Mouse (Mus musculus): ENCODE measurements at regions not wholly inside any gene's neighbourhood (a gene's known extent, or its start where the extent isn't known, plus 50 kb on each side); places are given as distances from the start of the nearest gene placed in this dataset.
"Not testable (repeated sequence)": the region's sequence is repeated elsewhere in the genome, so short reads cannot be mapped to it uniquely, and the experiment has no call there.

DNA sequence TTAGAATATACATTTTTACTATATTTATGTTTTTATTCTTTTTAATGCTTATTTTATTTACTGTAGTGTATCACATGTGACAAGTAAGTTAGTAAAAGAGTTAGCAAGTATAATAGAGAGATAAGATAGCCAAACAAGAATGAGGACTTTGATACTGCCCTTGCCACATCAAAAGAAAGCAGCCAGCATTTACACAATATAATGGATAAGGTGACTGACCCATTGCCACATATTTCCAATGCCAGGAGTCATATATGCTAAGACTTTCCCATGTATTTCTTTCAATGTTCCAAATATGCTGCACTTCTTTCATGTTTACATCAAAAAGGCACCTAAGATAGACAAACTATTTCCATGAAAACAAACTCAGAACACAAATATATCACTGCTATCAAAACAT, 1162.3 kb downstream of the Ankrd7 start:
- no peaks in the 10 kb centered on the region for H3K36me3 ChIP-seq (ENCODE audit: control insufficient read depth, insufficient read depth, low read length)
- H3K27ac ChIP-seq (replicated peaks; ENCODE audit: low read depth, low read length) = no peak overlapping the region
- H3K4me1 ChIP-seq (ENCODE audit: control insufficient read depth, insufficient read depth, low read length) = no peaks in the 10 kb centered on the region
- no peak overlapping the region for H3K9ac ChIP-seq (replicated peaks; ENCODE audit: low read length)
- H3K9me3 ChIP-seq (ENCODE audit: control insufficient read depth, low read length) = no peaks in the 10 kb centered on the region
- no peak overlapping the region for H3K4me3 ChIP-seq (replicated peaks; ENCODE audit: low read depth, low read length)
- no peaks in the 10 kb centered on the region for H3K27me3 ChIP-seq (ENCODE audit: control insufficient read depth, insufficient read depth, low read length)
- no peak overlapping the region for H3K4me2 ChIP-seq (ENCODE audit: low read length)
- no peak for DNase-seq
- ATAC-seq (ENCODE audit: low FRiP score, low TSS enrichment) = no peak

DNA sequence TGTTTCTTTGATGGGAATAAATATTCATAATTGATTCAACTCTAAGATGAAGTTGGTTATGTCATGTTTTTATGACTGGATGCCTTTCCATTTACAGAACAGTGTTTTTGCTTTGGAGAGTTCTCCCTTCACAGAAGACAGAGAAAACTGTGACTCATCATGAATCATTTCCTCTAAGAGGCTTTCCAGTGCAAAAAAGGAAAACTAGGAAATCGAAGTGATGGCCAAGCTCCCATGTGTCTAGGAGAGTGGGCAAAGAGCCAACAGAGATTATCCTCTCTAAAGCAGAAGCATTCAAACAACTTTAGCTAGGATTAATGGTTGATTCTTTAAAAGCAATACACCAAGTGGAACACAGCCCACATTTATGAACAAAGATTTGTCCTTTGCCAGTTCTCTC, 1171.7 kb downstream of the Ankrd7 start:
- no peak overlapping the region for H3K4me2 ChIP-seq (ENCODE audit: low read length)
- ATAC-seq (ENCODE audit: low FRiP score, low TSS enrichment) = no peak
- H3K36me3 ChIP-seq (ENCODE audit: control insufficient read depth, insufficient read depth, low read length) = no peaks in the 10 kb centered on the region
- H3K27me3 ChIP-seq (ENCODE audit: control insufficient read depth, insufficient read depth, low read length) = no peaks in the 10 kb centered on the region
- H3K9me3 ChIP-seq (ENCODE audit: control insufficient read depth, low read length) = no peaks in the 10 kb centered on the region
- H3K9ac ChIP-seq (replicated peaks; ENCODE audit: low read length) = no peak overlapping the region
- no peak overlapping the region for H3K27ac ChIP-seq (replicated peaks; ENCODE audit: low read depth, low read length)
- 58% methylated on average over 1 of the region's 1 CpGs for WGBS
- peak; percentile 61 for DNase-seq
- no peak overlapping the region for H3K4me3 ChIP-seq (replicated peaks; ENCODE audit: low read depth, low read length)
- H3K4me1 ChIP-seq (ENCODE audit: control insufficient read depth, insufficient read depth, low read length) = no peaks in the 10 kb centered on the region

DNA sequence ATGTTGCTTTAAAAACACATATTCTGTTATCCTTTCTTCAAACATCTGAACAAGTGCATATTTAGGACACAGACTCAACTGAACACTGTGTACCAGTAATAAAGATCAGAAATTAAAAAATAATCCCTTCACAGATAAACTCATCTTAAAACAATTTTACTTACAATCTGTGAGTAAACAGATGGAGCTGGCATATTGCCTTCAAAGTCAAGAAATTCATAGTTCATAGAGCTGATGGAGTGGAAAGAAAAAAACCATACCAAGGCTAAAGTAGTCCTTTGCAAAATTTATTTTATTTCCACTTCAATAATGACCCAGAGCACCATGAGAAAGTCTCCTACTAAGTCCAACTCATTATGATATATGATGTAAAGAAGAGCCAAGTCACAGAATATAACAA, 1136.6 kb upstream of the Kcnd2 start:
- Histone ChIP-seq H3K9ac (replicated peaks; ENCODE audit: low read length) (no peak overlapping the region), H3K9me3 (ENCODE audit: control insufficient read depth, low read length) (no peaks in the 10 kb centered on the region), H3K27ac (replicated peaks; ENCODE audit: low read depth, low read length) (no peak overlapping the region), H3K27me3 (ENCODE audit: control insufficient read depth, insufficient read depth, low read length) (no peaks in the 10 kb centered on the region), H3K36me3 (ENCODE audit: control insufficient read depth, insufficient read depth, low read length) (no peaks in the 10 kb centered on the region), H3K4me3 (replicated peaks; ENCODE audit: low read depth, low read length) (no peak overlapping the region), H3K4me1 (ENCODE audit: control insufficient read depth, insufficient read depth, low read length) (no peaks in the 10 kb centered on the region), H3K4me2 (ENCODE audit: low read length) (no peak overlapping the region)
- DNase-seq (no peak), ATAC-seq (ENCODE audit: low FRiP score, low TSS enrichment) (no peak)

DNA sequence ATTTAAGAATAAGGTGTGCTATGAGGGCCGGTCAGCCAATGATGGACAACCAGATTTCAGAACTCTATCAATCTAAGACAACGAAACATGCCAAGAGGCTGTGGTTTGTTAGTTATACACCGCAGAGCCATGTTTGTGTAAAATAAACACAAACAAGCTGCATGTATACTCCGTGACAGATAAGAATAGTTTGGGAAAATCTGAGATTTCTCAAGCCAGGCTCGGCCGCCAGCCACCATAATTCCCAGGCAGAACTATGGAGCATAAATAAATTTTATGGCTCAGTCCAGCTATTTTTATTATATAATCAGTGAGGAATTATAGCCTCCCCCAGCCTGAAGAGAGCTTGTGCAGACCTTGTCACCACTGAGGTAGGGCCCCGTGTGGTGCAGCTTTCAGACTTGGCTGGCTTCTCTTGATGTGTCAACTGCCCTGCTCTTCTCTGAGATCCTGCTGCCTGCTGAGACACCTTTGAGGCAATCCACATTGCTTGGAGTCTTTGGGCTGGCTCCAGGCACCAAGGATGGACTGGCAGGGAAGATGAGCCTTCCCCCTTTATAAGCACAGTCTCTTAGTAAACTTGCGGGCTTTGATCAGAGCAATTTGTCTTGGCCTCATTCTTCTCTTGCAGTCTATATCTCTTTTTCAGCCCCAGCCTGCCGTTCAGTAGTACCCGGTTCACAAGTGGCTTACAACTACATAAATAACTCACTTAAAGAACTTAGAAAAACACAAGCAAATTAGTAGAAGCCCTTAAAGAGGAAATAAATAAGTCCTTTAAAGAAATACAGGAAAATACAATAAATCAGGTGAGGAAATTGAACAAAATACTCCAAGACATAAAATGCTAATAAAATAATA, 1123.0 kb upstream of the Kcnd2 start:
- 83% methylated on average over 10 of the region's 10 CpGs for WGBS
- DNase-seq = no peak
- H3K27me3 ChIP-seq (ENCODE audit: control insufficient read depth, insufficient read depth, low read length) = no peaks in the 10 kb centered on the region
- no peak overlapping the region for H3K27ac ChIP-seq (replicated peaks; ENCODE audit: low read depth, low read length)
- H3K4me3 ChIP-seq (replicated peaks; ENCODE audit: low read depth, low read length) = no peak overlapping the region
- no peaks in the 10 kb centered on the region for H3K36me3 ChIP-seq (ENCODE audit: control insufficient read depth, insufficient read depth, low read length)
- no peak overlapping the region for H3K9ac ChIP-seq (replicated peaks; ENCODE audit: low read length)
- no peak overlapping the region for H3K4me2 ChIP-seq (ENCODE audit: low read length)
- no peaks in the 10 kb centered on the region for H3K9me3 ChIP-seq (ENCODE audit: control insufficient read depth, low read length)
- no peaks in the 10 kb centered on the region for H3K4me1 ChIP-seq (ENCODE audit: control insufficient read depth, insufficient read depth, low read length)
- ATAC-seq (ENCODE audit: low FRiP score, low TSS enrichment) = no peak

DNA sequence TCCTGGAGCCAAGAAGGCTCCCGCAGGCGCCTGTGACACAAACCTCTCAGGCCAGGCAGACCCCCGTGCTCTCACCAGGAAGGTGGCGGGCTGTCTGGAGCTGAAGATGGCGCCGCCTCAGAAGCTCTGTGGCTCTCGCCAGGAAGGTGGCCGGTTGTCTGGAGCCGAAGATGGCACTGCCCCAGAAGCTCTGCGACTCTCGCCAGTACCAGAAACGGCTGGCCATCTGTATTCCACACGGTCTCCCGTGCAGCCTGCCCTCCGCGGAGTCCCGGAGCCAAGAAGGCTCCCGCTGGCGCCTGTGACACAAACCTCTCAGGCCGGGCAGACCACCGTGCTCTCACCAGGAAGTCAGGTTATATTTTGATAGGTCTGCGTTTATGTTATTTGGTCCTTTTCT, 1081.3 kb upstream of the Kcnd2 start:
- H3K9ac ChIP-seq (replicated peaks; ENCODE audit: low read length); H3K36me3 ChIP-seq (ENCODE audit: control insufficient read depth, insufficient read depth, low read length); H3K9me3 ChIP-seq (ENCODE audit: control insufficient read depth, low read length); DNase-seq; H3K4me3 ChIP-seq (replicated peaks; ENCODE audit: low read depth, low read length); H3K4me2 ChIP-seq (ENCODE audit: low read length); H3K4me1 ChIP-seq (ENCODE audit: control insufficient read depth, insufficient read depth, low read length); ATAC-seq (ENCODE audit: low FRiP score, low TSS enrichment); H3K27me3 ChIP-seq (ENCODE audit: control insufficient read depth, insufficient read depth, low read length); H3K27ac ChIP-seq (replicated peaks; ENCODE audit: low read depth, low read length): not testable (repeated sequence)
- 95% methylated on average over 22 of the region's 22 CpGs for WGBS

DNA sequence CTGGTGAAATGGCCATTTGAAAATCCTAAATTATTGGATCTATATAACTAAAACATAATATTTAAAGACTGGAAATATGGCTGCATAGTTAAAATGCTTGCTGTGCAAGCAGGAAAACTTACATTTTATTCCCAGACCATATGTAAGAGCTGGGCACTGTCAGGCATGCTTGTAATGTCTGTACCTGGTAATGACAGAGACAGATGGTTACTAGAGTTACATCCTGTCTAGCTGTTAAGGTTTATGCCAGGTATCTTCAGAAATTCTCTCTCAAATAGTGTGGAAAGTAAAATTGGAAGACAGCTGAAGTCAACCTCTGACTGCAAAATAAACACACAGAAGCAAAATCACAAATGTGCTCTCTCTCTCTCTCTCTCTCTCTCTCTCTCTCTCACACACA, 1077.8 kb upstream of the Kcnd2 start:
- Histone ChIP-seq H3K4me1 (ENCODE audit: control insufficient read depth, insufficient read depth, low read length) (no peaks in the 10 kb centered on the region), H3K9me3 (ENCODE audit: control insufficient read depth, low read length) (no peaks in the 10 kb centered on the region), H3K4me2 (ENCODE audit: low read length) (no peak overlapping the region), H3K4me3 (replicated peaks; ENCODE audit: low read depth, low read length) (no peak overlapping the region), H3K27me3 (ENCODE audit: control insufficient read depth, insufficient read depth, low read length) (no peaks in the 10 kb centered on the region), H3K36me3 (ENCODE audit: control insufficient read depth, insufficient read depth, low read length) (no peaks in the 10 kb centered on the region), H3K27ac (replicated peaks; ENCODE audit: low read depth, low read length) (no peak overlapping the region), H3K9ac (replicated peaks; ENCODE audit: low read length) (no peak overlapping the region)
- DNase-seq = no peak
- no peak for ATAC-seq (ENCODE audit: low FRiP score, low TSS enrichment)
